Mouse (Mus musculus) heart, postnatal 0 days (tissue): ENCODE results near the gene Olfr221.

Source experiments
- CTCF ChIP-seq: IDR thresholded peaks from 2 replicates; pipeline ENCODE4 v1.5.1; 2016; ENCODE audit warnings: antibody characterized with exemption, control low read depth, low read depth
- EP300 ChIP-seq: IDR thresholded peaks from 2 replicates; pipeline ENCODE4 v1.6.1; 2016; ENCODE audit warnings: antibody characterized with exemption, low read depth

- TF ChIP-seq CTCF (no peak), EP300 (no peak)
Observed at GRCm38 (mm10) chr14:51985301-51986152, 56.7 kb downstream of the Olfr221 start.
